Mouse (Mus musculus): ENCODE results near the gene Ntn4. TPM values are rescaled to one million over a fixed set of nuclear protein-coding genes. Genes with fewer than 3 reads are reported as not detected.
A peak's percentile ranks its signal among the peaks of the same experiment; 100 is the strongest.

The Ntn4 gene
- polyA plus RNA-seq, 1 experiment from 2014 or later, result 2.1 TPM

DNA sequence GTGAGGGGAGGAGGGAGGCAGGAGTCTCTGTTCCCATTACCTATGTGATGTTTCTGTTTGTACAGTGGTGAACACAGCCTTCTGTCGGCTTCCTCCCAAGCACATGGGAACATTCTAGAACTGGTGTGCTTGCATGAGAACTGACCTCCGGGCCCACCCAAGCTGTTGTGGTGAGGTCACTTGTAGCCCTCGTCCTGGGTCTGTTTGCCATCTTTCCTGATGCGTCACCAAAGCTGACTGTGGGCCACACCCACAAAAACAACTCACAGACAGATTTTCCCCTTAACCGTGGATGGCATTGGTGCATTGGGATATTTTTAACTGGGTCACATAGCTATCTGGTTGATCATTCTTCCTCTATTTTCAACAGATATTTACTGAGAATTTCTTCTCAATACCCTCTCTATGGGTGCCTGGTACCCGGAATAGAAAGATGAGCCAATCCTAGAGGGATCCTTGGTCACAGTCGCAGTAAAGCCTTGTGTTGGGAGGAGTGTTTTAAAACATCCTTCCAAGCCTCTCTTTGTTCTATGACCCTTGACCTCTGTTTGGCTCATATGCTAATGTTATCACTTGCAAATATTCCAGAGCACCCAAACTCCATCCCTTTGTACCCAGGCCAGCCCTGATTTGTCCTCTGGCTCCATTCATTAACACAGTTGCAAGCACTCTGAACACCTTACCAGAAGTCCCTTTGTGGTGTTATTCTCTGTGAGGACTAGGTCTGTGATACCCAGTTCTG is 19.9 kb upstream of the Ntn4 start:
- H3K27ac ChIP-seq, result no peak overlapping the region
- H3K4me1 ChIP-seq, result no peaks in the 10 kb centered on the region
- H3K27me3 ChIP-seq (replicated peaks), result no peaks in the 10 kb centered on the region
- no peak overlapping the region for H3K4me3 ChIP-seq
- no peaks in the 10 kb centered on the region for H3K36me3 ChIP-seq
- H3K9me3 ChIP-seq, result no peaks in the 10 kb centered on the region
- no peak overlapping the region for H3K4me2 ChIP-seq (replicated peaks)
- ATAC-seq (ENCODE audit: low FRiP score, low read depth), result no peak
- WGBS, result 65% methylated on average over 7 of the region's 7 CpGs
- H3K9ac ChIP-seq, result no peak overlapping the region

DNA sequence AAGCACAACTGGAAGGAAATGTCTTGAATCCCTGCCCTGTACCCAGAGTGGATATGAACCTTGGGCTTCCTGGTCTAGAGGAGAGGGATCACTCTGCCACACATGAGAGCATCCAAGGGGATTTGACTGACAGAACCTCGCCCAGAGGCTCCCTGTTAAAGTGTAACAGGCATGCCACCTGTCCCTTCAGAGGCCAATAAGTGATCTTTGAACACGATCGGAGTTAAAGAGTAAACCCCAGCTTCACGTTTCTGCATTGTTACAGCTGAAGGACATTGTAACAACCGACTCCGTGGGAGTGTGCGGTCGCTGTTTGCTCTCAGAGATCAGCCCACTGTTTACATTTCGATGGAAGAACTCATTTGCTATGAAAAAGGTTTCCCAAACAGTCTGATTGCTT is 16.8 kb upstream of the Ntn4 start:
- WGBS, result 61% methylated on average over 9 of the region's 9 CpGs
- Histone ChIP-seq H3K4me1 (no peaks in the 10 kb centered on the region), H3K9ac (no peak overlapping the region), H3K9me3 (no peaks in the 10 kb centered on the region), H3K4me3 (no peak overlapping the region), H3K27me3 (replicated peaks) (no peaks in the 10 kb centered on the region), H3K36me3 (no peaks in the 10 kb centered on the region), H3K4me2 (replicated peaks) (no peak overlapping the region), H3K27ac (no peak overlapping the region)
- ATAC-seq (ENCODE audit: low FRiP score, low read depth), result no peak

DNA sequence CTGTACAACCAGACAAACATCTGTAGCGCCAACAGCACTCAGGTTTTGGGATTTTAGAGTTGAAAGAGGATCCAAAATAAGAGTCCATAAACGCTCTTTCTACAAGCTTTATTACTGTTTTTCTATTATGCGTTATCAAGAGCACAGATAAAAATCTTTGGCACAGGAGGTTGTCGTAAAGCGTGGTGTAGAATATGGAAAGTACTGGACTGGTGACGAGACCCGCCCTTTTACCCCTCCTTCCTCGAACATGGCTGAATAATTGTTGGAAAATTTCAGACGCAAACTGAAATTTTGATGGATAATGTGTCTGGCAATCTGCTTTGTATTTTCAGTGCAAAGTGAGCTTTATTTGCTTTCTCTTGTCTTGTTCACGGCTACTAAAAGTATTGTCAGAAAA is 16.3 kb upstream of the Ntn4 start:
- 87% methylated on average over 10 of the region's 10 CpGs for WGBS
- Histone ChIP-seq H3K4me3 (no peak overlapping the region), H3K9me3 (no peaks in the 10 kb centered on the region), H3K36me3 (no peaks in the 10 kb centered on the region), H3K9ac (no peak overlapping the region), H3K4me2 (replicated peaks) (no peak overlapping the region), H3K27ac (no peak overlapping the region), H3K4me1 (no peaks in the 10 kb centered on the region), H3K27me3 (replicated peaks) (no peaks in the 10 kb centered on the region)
- no peak for ATAC-seq (ENCODE audit: low FRiP score, low read depth)

DNA sequence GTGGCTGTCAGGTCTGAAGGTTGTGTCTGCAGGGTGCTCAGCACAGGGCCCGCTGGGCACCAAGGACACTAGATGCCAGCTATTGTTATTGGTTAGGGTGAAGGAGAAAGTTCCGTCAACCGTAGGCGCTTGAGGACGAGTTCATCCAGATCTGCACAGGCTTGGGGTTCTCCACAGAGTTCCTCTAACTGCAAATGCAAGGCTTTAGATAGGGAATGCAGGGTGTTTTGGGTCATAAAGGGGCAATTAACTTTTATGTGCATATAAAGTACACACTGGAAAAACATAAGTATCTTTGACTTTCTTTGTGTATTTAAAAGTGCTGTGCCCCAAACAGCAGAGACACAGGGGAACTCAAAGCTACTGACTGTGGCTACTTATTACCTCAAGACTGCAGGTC is 10.2 kb upstream of the Ntn4 start:
- H3K9ac ChIP-seq, result no peak overlapping the region
- WGBS, result 91% methylated on average over 5 of the region's 5 CpGs
- H3K36me3 ChIP-seq, result no peaks in the 10 kb centered on the region
- H3K9me3 ChIP-seq, result no peaks in the 10 kb centered on the region
- no peaks in the 10 kb centered on the region for H3K27me3 ChIP-seq (replicated peaks)
- no peaks in the 10 kb centered on the region for H3K4me1 ChIP-seq
- ATAC-seq (ENCODE audit: low FRiP score, low read depth), result no peak
- H3K27ac ChIP-seq, result no peak overlapping the region
- H3K4me2 ChIP-seq (replicated peaks), result no peak overlapping the region
- H3K4me3 ChIP-seq, result no peak overlapping the region

DNA sequence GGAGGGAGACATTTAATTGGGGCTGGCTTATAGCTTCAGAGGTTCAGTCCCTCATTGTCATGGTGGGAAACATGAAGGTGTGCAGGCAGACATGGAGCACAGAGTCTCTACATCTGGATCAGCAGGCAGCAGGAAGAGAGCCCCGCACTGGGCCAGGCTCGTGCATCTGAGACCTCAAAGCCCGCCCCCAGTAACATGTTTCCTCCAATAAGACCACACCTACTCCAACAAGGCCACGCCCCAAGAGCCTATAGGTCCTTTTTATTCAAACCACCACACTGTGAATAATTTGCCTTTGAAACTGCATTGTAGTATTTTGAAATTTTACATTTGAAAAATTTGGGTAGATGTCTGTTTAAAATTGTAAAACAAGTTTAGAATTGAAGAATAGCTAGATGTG is 8.4 kb upstream of the Ntn4 start:
- Histone ChIP-seq H3K9ac (no peak overlapping the region), H3K4me1 (no peaks in the 10 kb centered on the region; the same call in 1 of the 2 replicates), H3K27me3 (replicated peaks) (no peaks in the 10 kb centered on the region), H3K4me2 (replicated peaks) (no peak overlapping the region), H3K9me3 (no peaks in the 10 kb centered on the region), H3K36me3 (no peaks in the 10 kb centered on the region), H3K4me3 (no peak overlapping the region), H3K27ac (no peak overlapping the region)
- WGBS, result 77% methylated on average over 4 of the region's 4 CpGs
- no peak for ATAC-seq (ENCODE audit: low FRiP score, low read depth)

DNA sequence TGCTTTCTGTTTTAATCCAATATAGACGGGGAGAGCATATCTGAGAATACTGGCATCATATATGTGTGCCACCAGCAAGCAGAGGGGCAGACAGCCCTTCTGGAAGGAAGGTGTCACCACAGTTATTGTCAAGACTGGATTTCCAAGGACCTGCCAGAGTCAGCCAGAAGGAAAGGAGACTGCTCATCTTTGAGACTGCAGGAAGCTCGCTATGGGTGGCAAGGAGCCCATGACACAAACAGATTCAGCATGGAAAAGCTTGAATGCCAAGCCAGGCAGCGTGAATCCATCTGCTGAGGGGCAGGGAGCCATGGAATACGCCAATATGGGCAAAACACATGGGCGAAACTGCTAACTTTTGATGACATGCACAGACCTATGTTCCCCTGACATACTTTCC is 6.9 kb upstream of the Ntn4 start:
- WGBS, result 82% methylated on average over 5 of the region's 5 CpGs
- no peak for ATAC-seq (ENCODE audit: low FRiP score, low read depth)
- Histone ChIP-seq H3K27me3 (replicated peaks) (no peaks in the 10 kb centered on the region), H3K4me1 (no peaks in the 10 kb centered on the region; the same call in none of the 2 replicates), H3K4me2 (replicated peaks) (no peak overlapping the region), H3K9ac (no peak overlapping the region), H3K4me3 (no peak overlapping the region), H3K9me3 (no peaks in the 10 kb centered on the region), H3K27ac (no peak overlapping the region), H3K36me3 (no peaks in the 10 kb centered on the region)

DNA sequence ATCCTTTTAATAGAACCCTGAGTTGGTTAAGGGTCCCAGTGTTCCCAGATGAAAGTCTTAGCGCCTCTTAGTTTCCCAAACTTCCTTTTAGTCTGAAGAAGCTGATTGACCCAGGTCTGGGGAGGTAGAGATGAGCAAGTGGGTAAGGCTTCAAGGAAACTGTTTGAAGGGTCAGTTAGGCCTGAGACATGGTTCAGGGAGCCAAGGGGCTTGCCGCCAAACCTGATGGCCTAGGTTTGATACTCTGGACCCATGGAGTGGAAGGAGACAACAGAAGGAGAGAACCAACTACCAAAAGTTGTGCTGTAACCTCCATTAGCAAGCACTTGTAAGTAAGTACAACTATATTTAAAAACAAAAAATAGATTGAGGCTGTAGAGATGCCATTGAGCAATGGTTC is 6.5 kb upstream of the Ntn4 start:
- Histone ChIP-seq H3K36me3 (no peaks in the 10 kb centered on the region), H3K9me3 (no peaks in the 10 kb centered on the region), H3K27ac (no peak overlapping the region), H3K9ac (no peak overlapping the region), H3K4me1 (no peaks in the 10 kb centered on the region; the same call in none of the 2 replicates), H3K4me2 (replicated peaks) (no peak overlapping the region), H3K27me3 (replicated peaks) (no peaks in the 10 kb centered on the region), H3K4me3 (no peak overlapping the region)
- no peak for ATAC-seq (ENCODE audit: low FRiP score, low read depth)
- WGBS, result 92% methylated on average over 2 of the region's 2 CpGs

GRCm38 (mm10) chr10:93635941-93636340 is 4.5 kb upstream of the Ntn4 start:
- WGBS, result 31% methylated on average over 9 of the region's 9 CpGs
- Histone ChIP-seq H3K4me2 (replicated peaks) (no peak overlapping the region), H3K9me3 (no peaks in the 10 kb centered on the region), H3K4me3 (no peak overlapping the region), H3K9ac (no peak overlapping the region), H3K4me1 (peaks cover 5% of the 10 kb centered on the region), H3K27me3 (replicated peaks) (peaks cover 5% of the 10 kb centered on the region; the same call in 1 of the 2 replicates), H3K36me3 (no peaks in the 10 kb centered on the region), H3K27ac (no peak overlapping the region)
- no peak; the same call in 1 of the 2 replicates for ATAC-seq (ENCODE audit: low FRiP score, low read depth)

GRCm38 (mm10) chr10:93640953-93641820 is 706 bp downstream of the Ntn4 start:
- H3K4me2 ChIP-seq (replicated peaks), result peak overlapping the region; percentile 96
- no peaks in the 10 kb centered on the region for H3K9me3 ChIP-seq
- H3K27ac ChIP-seq, result peak overlapping the region; percentile 43; the same call in 1 of the 2 replicates
- peak; percentile 57 for ATAC-seq (ENCODE audit: low FRiP score, low read depth)
- H3K27me3 ChIP-seq (replicated peaks), result peaks cover 5% of the 10 kb centered on the region; the same call in 1 of the 2 replicates
- H3K36me3 ChIP-seq, result peaks cover 10% of the 10 kb centered on the region; the same call in 1 of the 2 replicates
- peak overlapping the region; percentile 85 for H3K4me3 ChIP-seq
- peaks cover 14% of the 10 kb centered on the region for H3K4me1 ChIP-seq
- under 1% methylated on average over 66 of the region's 73 CpGs for WGBS
- H3K9ac ChIP-seq, result peak overlapping the region; percentile 92

GRCm38 (mm10) chr10:93641821-93642746 is 1.6 kb downstream of the Ntn4 start:
- 7% methylated on average over 32 of the region's 32 CpGs for WGBS
- peak overlapping the region; percentile 92 for H3K9ac ChIP-seq
- H3K4me1 ChIP-seq, result peaks cover 14% of the 10 kb centered on the region
- peak overlapping the region; percentile 85 for H3K4me3 ChIP-seq
- peak overlapping the region; percentile 96 for H3K4me2 ChIP-seq (replicated peaks)
- ATAC-seq (ENCODE audit: low FRiP score, low read depth), result peak; percentile 63
- no peaks in the 10 kb centered on the region for H3K9me3 ChIP-seq
- peaks cover 15% of the 10 kb centered on the region; the same call in 1 of the 2 replicates for H3K36me3 ChIP-seq
- peaks cover 5% of the 10 kb centered on the region; the same call in 1 of the 2 replicates for H3K27me3 ChIP-seq (replicated peaks)
- no peak overlapping the region for H3K27ac ChIP-seq

GRCm38 (mm10) chr10:93642897-93643296 is 2.4 kb downstream of the Ntn4 start:
- H3K4me1 ChIP-seq, result peaks cover 17% of the 10 kb centered on the region
- no peaks in the 10 kb centered on the region for H3K9me3 ChIP-seq
- H3K27ac ChIP-seq, result no peak overlapping the region
- H3K36me3 ChIP-seq, result peaks cover 15% of the 10 kb centered on the region; the same call in 1 of the 2 replicates
- 64% methylated on average over 8 of the region's 8 CpGs for WGBS
- ATAC-seq (ENCODE audit: low FRiP score, low read depth), result no peak
- H3K27me3 ChIP-seq (replicated peaks), result peaks cover 5% of the 10 kb centered on the region; the same call in 1 of the 2 replicates
- H3K4me2 ChIP-seq (replicated peaks), result peak overlapping the region; percentile 96
- H3K4me3 ChIP-seq, result no peak overlapping the region
- no peak overlapping the region for H3K9ac ChIP-seq
